Mouse (Mus musculus) cerebellum, adult (tissue): ENCODE data around the gene Daam1.
A peak's percentile ranks its signal among the peaks of the same experiment; 100 is the strongest.

ENCODE experiments used
- ATAC-seq: cut with Nextera tagmentation; 2 replicates; pipeline ENCODE4 v1.9.2; 2017; ENCODE audit warnings: mild to moderate bottlenecking, moderate library complexity, mixed read lengths; ENCODE audit not compliant: insufficient number of reproducible peaks, low FRiP score, low TSS enrichment

The Daam1 gene

GRCm38 (mm10) chr12:71830607-71831257 lies at the start of gene Daam1:
TSS of gene Daam1 (plus strand) at chr12:71831078.
- ATAC-seq = peak; percentile 100

DNA sequence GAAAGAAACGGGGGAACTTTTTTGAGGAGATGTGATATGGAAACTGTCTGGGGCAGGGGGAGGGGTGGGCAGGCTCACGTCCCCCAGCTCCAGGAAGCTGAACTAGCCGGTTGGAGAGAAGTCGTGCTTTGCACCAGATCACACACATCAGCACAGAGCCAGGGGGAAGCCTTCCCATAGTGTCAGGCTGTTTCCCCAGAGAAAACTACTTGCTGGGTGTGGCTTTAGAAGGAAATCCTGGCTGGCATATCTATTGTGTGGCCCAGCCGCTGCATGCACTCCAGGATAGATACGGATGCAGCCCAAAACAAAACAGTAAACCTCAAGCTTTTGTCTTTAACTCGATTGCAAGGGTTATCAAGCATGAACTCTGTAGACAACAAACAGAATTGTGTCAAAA lies 49.7 kb upstream of the Daam1 start:
- ATAC-seq = no peak

DNA sequence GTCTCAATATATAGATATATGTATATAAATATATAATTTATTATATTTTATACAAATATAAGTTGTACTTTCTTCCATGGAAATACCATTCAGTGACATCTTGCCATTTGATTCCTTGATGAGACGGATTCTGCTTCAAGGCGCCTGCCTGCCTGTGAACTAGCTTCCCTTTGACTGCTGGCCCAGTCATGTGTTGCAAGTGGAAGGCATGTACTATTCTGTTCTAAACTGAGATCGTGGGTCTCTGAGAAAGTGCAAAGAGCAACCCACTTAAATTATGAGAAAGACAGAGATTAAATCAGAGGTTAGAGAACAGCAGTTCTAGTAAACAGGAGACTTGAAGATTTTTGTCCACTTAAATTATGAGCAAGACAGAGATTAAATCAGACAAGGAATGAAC lies 46.9 kb upstream of the Daam1 start:
- no peak for ATAC-seq

GRCm38 (mm10) chr12:71784666-71785255 lies 46.1 kb upstream of the Daam1 start:
- ATAC-seq = no peak

DNA sequence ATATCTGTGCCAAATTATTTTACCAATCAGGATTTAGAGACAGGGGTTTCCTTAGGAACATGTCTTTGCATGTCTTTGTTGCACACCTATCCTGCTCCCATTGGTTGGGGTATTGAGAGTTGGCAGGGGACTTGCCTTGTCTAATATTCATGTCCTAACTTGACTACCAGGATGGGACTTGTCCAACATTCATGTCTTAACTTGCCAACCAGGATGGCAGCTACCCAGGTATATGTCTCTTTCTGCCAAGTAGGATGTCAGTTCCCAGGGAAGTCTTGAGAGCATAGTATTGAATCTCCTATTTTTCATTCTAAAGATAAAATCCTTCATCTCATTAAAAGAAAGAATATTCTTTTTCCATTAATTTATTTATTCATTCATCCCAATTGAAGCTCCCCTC lies 44.4 kb upstream of the Daam1 start:
- no peak for ATAC-seq

DNA sequence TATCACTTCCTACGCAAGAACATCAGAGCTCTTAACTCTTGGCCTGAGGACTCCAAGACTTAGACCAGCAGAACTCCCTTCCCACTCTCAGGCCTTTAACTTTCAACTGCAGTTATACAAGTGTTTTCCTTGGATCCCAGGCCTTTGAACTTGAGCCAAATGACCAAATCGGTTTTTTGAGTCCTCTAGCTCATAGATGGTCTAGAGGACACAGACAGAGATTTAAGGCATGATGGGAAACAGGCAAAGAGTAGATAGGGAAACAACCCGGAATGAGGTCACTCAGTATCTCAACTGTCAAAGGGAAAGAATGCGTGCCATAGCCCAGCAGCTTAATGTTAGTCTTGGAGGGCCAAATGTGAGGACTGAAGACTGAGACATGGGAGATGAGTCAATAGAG lies 42.1 kb upstream of the Daam1 start:
- no peak for ATAC-seq

DNA sequence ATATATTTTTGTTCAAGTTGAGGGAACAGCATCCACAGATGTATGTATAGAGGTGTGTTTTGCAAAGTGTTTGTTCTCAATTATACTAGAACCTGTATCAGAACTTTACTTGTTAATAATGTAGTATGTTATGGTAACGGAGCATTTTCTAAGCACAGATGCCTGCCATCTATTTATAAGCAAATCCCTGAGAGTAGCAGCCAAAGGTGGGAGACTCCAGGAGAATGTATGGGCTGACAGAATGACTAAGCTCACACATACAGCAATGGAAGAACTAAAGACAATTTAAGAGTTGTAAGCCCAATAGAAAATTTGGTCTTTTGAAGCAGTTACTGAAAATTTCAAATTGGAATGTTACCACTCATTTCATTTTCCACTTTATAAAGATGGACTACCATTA lies 40.3 kb upstream of the Daam1 start:
- ATAC-seq = no peak

- ATAC-seq = no peak
Observed at GRCm38 (mm10) chr12:71793114-71793513, 37.8 kb upstream of the Daam1 start.

DNA sequence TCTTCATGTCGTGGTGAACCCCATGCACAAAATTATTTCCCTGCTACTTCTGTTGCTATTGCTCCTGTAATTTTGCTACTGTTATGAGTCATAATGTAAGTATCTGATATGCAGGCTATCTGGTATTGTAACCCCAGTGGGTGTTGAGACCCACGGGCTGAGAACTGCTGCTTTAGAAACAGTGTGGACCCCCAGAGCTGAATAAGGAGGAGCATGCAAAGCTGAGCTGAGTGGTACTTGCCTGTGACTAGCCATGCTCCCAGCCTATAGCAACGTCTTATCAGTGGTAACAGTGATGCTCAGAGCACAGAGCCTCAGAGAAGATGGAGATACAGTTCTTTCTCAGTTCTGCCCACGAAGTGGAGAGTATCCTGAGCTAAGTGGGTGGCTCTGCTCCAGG lies 35.3 kb upstream of the Daam1 start:
- ATAC-seq = no peak

GRCm38 (mm10) chr12:71796517-71796916 lies 34.4 kb upstream of the Daam1 start:
- ATAC-seq = no peak

DNA sequence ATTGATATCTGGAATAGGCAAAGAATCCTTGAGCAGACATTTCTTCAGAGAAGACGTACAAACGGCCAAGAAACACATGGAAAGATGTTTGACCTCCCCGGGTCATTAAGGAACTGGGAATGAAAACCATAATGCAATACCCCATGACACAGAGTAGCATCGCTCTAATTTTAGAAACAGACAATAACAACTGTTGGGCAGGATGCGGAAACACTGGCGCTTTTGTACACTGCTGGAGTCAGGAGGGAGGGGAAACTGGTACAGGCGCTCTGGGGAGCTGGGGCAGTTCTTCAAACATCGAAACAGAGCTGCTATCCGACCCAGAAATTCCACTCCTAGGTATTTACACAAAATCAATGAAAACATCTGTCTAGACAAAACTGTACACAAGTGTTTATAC lies 23.6 kb upstream of the Daam1 start:
- ATAC-seq = no peak

DNA sequence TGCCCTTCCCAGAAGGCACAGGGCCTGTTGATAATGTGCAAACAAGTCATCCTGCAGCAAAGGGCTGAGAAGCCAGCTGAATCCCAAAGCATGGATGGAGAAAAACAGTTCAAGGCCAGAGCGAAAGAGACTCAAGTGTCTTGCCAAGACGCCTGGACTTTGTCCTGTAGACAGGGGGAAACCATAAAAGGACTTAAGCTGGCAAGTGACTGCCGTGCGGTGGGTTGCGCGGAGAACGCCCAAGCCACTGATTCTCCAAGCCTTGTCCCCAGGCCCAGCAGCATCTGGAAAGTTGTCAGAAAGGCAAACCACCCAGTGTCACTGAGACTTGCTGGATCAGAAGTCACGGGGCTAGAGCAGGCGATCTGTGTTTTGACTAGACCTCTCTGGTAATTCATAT lies 22.2 kb upstream of the Daam1 start:
- ATAC-seq = no peak

DNA sequence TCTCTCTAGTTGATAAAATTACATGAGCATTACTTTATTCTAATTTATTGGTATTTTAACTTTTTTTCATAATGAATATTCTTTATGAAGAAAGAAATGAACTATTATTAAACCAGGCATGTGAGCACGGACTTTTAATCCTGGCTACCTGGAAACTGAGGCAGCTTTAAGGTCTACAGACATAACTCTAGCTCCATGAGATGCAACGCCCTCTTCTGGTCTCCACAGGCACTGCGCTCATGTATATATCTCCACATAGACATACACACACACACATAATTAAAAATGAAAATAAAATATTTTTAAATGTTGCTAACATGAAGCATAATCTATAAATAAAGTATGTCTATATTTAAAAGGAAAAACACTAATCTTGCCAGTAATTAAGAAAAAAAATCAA lies 21.3 kb upstream of the Daam1 start:
- no peak for ATAC-seq

- ATAC-seq = no peak
Observed at GRCm38 (mm10) chr12:71812567-71812966, 18.3 kb upstream of the Daam1 start.

GRCm38 (mm10) chr12:71813251-71813650 lies 17.6 kb upstream of the Daam1 start:
- ATAC-seq = no peak

- ATAC-seq = no peak
Observed at GRCm38 (mm10) chr12:71813761-71814160, 17.1 kb upstream of the Daam1 start.

DNA sequence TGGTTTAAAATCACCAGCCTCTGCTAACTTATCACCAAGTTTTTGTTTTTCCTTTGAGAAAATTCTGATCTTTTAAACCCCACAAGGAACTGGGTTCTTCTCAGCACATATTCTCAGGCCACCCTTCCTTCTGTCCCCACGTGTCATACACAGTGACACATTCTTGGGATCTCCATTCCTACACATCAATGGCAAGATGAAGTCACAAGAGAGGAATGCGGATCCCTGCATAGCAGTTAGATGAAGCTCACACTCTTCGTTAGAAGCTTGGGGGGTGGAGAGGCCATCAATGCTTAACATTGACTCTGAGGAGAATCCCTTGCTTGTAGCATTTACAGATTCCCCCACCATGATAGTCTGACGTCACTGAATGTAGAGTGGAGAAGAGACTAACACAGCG lies 10.8 kb upstream of the Daam1 start:
- no peak for ATAC-seq

DNA sequence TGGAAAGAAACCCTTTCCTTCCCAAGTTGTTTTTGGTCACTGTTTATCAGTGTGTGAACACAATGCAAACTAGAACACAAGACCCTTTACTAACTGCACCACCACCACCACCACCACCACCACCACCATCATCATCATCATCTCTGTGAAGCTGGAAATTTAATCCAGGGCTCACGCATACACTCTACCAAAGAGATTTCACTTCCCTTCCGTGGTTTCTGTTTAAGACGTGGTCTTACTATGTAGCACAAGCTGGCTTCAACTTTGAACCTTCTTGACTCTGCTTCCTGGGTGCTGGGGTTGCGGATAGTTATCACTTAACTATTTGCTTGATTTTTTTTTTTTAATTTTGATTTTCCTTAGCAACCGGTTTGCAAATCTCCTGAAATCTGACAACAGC lies 9.6 kb upstream of the Daam1 start:
- ATAC-seq = no peak

DNA sequence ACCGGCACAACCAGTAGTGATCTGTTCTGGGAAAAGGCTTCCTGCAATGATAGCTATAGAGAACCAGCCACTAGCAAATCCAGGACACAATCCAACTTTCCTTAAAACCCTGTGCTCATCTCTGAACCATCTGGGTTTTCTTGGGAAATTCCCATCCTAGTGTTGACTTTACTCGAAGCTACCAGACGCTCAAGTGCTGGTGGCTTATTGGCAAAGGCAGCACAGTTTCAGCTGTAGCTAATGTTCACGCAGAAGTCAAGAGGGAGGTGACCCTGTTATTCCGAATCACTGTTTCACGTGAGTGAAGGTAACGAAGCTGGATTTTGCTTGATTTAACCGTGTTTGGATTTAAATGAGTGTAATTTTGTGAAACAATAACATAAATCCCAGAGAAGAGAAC lies 9.1 kb upstream of the Daam1 start:
- ATAC-seq = no peak

GRCm38 (mm10) chr12:71824927-71825326 lies 6.0 kb upstream of the Daam1 start:
- ATAC-seq = no peak

GRCm38 (mm10) chr12:71830139-71830538 lies 739 bp upstream of the Daam1 start:
- ATAC-seq = no peak

DNA sequence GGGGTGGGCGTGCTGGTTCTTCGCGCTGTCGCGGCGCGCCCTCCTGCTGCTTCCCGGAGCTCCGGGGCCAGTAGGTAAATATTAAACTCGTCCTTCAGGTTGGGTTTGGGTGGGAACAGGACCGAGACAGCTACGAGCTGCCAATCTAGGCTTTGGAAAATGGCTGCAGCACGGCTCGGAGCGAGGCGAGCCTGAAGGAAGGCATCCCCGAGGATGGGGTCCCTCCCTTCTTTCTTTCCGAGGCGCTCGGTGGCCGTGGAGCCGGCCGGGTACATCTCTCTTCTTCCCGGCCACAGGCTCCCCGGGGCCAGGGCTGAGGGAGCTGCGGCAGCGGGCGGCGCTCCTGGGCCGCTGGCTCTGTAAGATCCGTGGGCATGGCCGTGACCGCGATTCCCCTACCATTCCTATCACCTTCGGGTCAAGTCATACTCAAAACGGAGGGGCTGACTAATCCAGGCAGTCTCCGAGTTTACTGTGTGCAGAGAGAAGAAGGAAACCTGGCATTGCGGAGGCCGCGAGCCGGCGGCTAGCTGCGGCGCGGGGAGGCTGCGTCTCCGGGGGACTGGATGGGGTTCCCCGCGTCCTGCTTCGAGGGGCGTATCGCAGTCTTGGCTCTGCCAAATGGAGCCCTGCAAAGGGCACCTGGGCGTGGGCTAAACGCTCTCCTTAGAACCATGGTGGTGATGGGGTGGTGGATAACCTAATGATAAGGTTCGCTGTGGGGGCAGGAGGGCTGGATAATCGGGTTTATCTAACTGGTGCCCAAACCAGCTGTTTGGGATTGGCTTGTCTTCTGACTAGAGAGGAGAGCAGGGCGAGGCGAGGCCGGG lies 595 bp downstream of the Daam1 start:
- ATAC-seq = peak; percentile 23; the same call in 1 of the 2 replicates
